Mouse (Mus musculus) liver, adult 2 months (tissue): ENCODE measurements around the gene Hivep2. TPM values are rescaled to one million over a fixed set of nuclear protein-coding genes. Genes with fewer than 3 reads are reported as not detected.

Source experiments
- DNase-seq: peaks from one replicate; pipeline ENCODE4 v3.0.0-alpha.2; 2011; ENCODE audit warnings: low read depth, low spot score; ENCODE audit errors: extremely low read depth
- H3K27ac ChIP-seq: fragments of 200-500 bp; replicated peaks from 2 replicates; pipeline ENCODE4 v1.5.1; 2012; ENCODE audit warnings: low read depth, mild to moderate bottlenecking, control low read depth, inconsistent platforms, low read length; ENCODE audit not compliant: insufficient read depth
- H3K27me3 ChIP-seq: fragments of 200-500 bp; 2 replicates; pipeline ENCODE4 v1.6.1; 2012; ENCODE audit warnings: mild to moderate bottlenecking, moderate library complexity, low read length, inconsistent platforms; ENCODE audit not compliant: control insufficient read depth, insufficient read depth
- H3K36me3 ChIP-seq: fragments of 200-500 bp; 2 replicates; pipeline ENCODE4 v1.6.1; 2012; ENCODE audit warnings: low read length, inconsistent platforms; ENCODE audit not compliant: control insufficient read depth, insufficient read depth
- H3K4me1 ChIP-seq: fragments of 200-500 bp; 2 replicates; pipeline ENCODE4 v1.6.1; 2011; ENCODE audit warnings: low read length; ENCODE audit not compliant: control insufficient read depth, insufficient read depth
- H3K4me3 ChIP-seq: fragments of 200-500 bp; 2 replicates; pipeline ENCODE4 v1.5.1; 2011; ENCODE audit warnings: low read depth, mild to moderate bottlenecking, control low read depth, low read length, moderate library complexity; ENCODE audit not compliant: insufficient read depth
- H3K79me2 ChIP-seq: fragments of 200-500 bp; 2 replicates; pipeline ENCODE4 v1.6.1; 2012; ENCODE audit warnings: inconsistent platforms, mild to moderate bottlenecking, low read length, moderate library complexity; ENCODE audit not compliant: control insufficient read depth, insufficient read depth
- H3K9ac ChIP-seq: fragments of 200-500 bp; 2 replicates; pipeline ENCODE4 v1.6.1; 2012; ENCODE audit warnings: low read depth, mild to moderate bottlenecking, control low read depth, inconsistent platforms, low read length
- CTCF ChIP-seq: fragments of 200-500 bp; IDR thresholded peaks from 2 replicates; pipeline ENCODE4 v1.5.1; 2011; ENCODE audit warnings: low read depth, low read length, control low read depth
- POLR2A ChIP-seq: fragments of 200-500 bp; IDR thresholded peaks from 2 replicates; pipeline ENCODE4 v1.6.1; 2011; ENCODE audit warnings: low read length, control low read depth; ENCODE audit not compliant: insufficient read depth; ENCODE audit errors: extremely low read depth
- WGBS: fragments of 180-500 bp; shearing (Covaris S2); methylation state at CpG from one replicate; pipeline ENCODE4 v1.1.7; 2018; 5-methylcytosine and 5-hydroxymethylcytosine counted together
- polyA plus RNA-seq: library from polyadenylated mRNA; depleted of rRNA; stranded (reverse); fragments of >200 nt; gene quantifications from 2 replicates; pipeline ENCODE4 v1.2.3, GENCODE M21; 2012; rRNA removed
- total RNA-seq: library from RNA; depleted of rRNA; stranded (reverse); fragments of >200 nt; gene quantifications from 2 replicates; pipeline ENCODE4 v1.2.3, GENCODE M21; 2014; rRNA removed

The Hivep2 gene
- total RNA-seq (5.4 and 6.4 TPM in 2 replicates), polyA plus RNA-seq (1.5 TPM in 2 replicates)

GRCm38 (mm10) chr10:13965974-13966829, at the start of gene Hivep2:
Gene Hivep2, plus strand, starts transcription at chr10:13966075.
- WGBS = under 1% methylated on average over 65 of the region's 67 CpGs
- H3K27me3 ChIP-seq = no peaks in the 10 kb centered on the region
- TF ChIP-seq POLR2A = no peak
- no peak for TF ChIP-seq CTCF
- H3K27ac ChIP-seq = peak within 1 kb of the TSS; percentile 94
- H3K4me1 ChIP-seq = peaks cover 5% of the 10 kb centered on the region; the same call in 1 of the 2 replicates
- DNase-seq = peak; percentile 45
- H3K36me3 ChIP-seq = no peaks in the 10 kb centered on the region
- peaks cover 3% of the 10 kb centered on the region; the same call in 1 of the 2 replicates for H3K79me2 ChIP-seq
- H3K4me3 ChIP-seq = peak within 1 kb of the TSS; percentile 73
- peak within 1 kb of the TSS; percentile 96 for H3K9ac ChIP-seq

- no peaks in the 10 kb centered on the region for H3K27me3 ChIP-seq
- 69% methylated on average over 12 of the region's 12 CpGs for WGBS
- no peak for TF ChIP-seq POLR2A
- H3K4me3 ChIP-seq = no peak overlapping the region
- DNase-seq = no peak
- H3K79me2 ChIP-seq = no peaks in the 10 kb centered on the region
- no peak overlapping the region for H3K27ac ChIP-seq
- H3K4me1 ChIP-seq = no peaks in the 10 kb centered on the region
- no peaks in the 10 kb centered on the region for H3K36me3 ChIP-seq
- H3K9ac ChIP-seq = no peak overlapping the region
These were observed 49.1 kb upstream of the Hivep2 start for GRCm38 (mm10) chr10:13916645-13917342.

GRCm38 (mm10) chr10:13921641-13922385, 44.1 kb upstream of the Hivep2 start:
- WGBS = 74% methylated on average over 9 of the region's 9 CpGs
- H3K4me1 ChIP-seq = no peaks in the 10 kb centered on the region
- TF ChIP-seq POLR2A (no peak), CTCF (no peak)

GRCm38 (mm10) chr10:13929306-13929705, 36.6 kb upstream of the Hivep2 start:
- H3K27ac ChIP-seq = no peak overlapping the region
- DNase-seq = no peak
- no peaks in the 10 kb centered on the region for H3K27me3 ChIP-seq
- no peak for TF ChIP-seq CTCF
- no peak for TF ChIP-seq POLR2A
- no peaks in the 10 kb centered on the region for H3K4me1 ChIP-seq
- H3K4me3 ChIP-seq = no peak overlapping the region
- no peaks in the 10 kb centered on the region for H3K79me2 ChIP-seq
- no peak overlapping the region for H3K9ac ChIP-seq
- WGBS = 86% methylated on average over 5 of the region's 5 CpGs
- H3K36me3 ChIP-seq = no peaks in the 10 kb centered on the region

More at GRCm38 (mm10) chr10:13921641-13922385, 44.1 kb upstream of the Hivep2 start:
- no peak overlapping the region for H3K4me3 ChIP-seq
- H3K79me2 ChIP-seq = no peaks in the 10 kb centered on the region
- no peak overlapping the region for H3K27ac ChIP-seq
- H3K9ac ChIP-seq = no peak overlapping the region
- DNase-seq = no peak
- no peaks in the 10 kb centered on the region for H3K36me3 ChIP-seq
- no peaks in the 10 kb centered on the region for H3K27me3 ChIP-seq

- TF ChIP-seq CTCF = no peak
- no peak for TF ChIP-seq POLR2A
- WGBS = 71% methylated on average over 3 of the region's 3 CpGs
- Histone ChIP-seq H3K4me3 (no peak overlapping the region), H3K27ac (no peak overlapping the region), H3K79me2 (no peaks in the 10 kb centered on the region), H3K36me3 (no peaks in the 10 kb centered on the region), H3K27me3 (no peaks in the 10 kb centered on the region), H3K4me1 (no peaks in the 10 kb centered on the region), H3K9ac (no peak overlapping the region)
- no peak for DNase-seq
These were observed 33.7 kb upstream of the Hivep2 start for GRCm38 (mm10) chr10:13932147-13932546.
